Mouse (Mus musculus) pancreas, adult 10 weeks (tissue): ENCODE results near the gene Cacna1b. TPM values are rescaled to one million over a fixed set of nuclear protein-coding genes. Genes with fewer than 3 reads are reported as not detected.

Source experiments
- polyA plus RNA-seq: library from polyadenylated mRNA; stranded (reverse); fragments of 350-450 nt; fragmentation: Illumina TruSeq; extraction: RNeasy Lipid Tissue Mini Kit (QIAGEN cat#74804); gene quantifications from one replicate; pipeline ENCODE4 v1.2.3, GENCODE M21; 2015; ENCODE audit warnings: low read depth, low replicate concordance; ENCODE audit not compliant: insufficient read depth

Cacna1b gene
- 0.70 TPM for polyA plus RNA-seq

DNA sequence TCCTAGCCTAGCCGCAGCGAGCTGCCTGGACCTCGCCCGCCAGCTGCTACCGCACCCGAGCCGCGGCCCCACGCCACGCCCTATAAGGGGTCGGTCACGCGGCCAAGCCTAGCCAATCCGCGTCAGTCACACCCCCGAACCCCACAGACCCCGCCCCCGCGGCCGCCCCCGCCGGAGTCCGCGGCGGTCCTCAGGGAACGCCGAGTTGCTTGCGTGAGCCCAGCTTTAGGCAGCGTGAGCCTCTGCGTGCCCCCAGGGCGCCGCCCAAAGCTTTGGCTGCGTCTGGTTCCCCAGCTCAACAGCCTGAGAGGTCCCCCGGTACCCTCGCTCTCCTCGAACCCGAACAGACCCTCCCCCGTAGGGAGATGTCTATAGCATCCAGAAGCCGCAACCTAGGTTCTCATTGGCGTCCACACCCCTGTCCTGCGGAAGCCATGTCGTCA lies at the start of gene Cacna1b:
Gene Cacna1b (minus strand): TSS at position 38 of the 443 bp plus-strand sequence.

Other genes starting within 250 kb of the Cacna1b start
- gene Ehmt1, start 156.5 kb upstream of the Cacna1b start, polyA plus RNA-seq, result 9.9 TPM
- gene Arrdc1, start 172.1 kb upstream of the Cacna1b start, polyA plus RNA-seq, result 12.7 TPM
- 1.6 TPM for gene Zmynd19, start 186.6 kb upstream of the Cacna1b start, polyA plus RNA-seq
- gene Dph7, start 199.2 kb upstream of the Cacna1b start, polyA plus RNA-seq, result 4.7 TPM
- gene Mrpl41, start 211.9 kb upstream of the Cacna1b start, polyA plus RNA-seq, result 8.3 TPM
- gene Pnpla7, start 212.9 kb upstream of the Cacna1b start, polyA plus RNA-seq, result 12.8 TPM